7 mouse cellular contexts compared by ENCODE assay signal in the genomic region with DNA sequence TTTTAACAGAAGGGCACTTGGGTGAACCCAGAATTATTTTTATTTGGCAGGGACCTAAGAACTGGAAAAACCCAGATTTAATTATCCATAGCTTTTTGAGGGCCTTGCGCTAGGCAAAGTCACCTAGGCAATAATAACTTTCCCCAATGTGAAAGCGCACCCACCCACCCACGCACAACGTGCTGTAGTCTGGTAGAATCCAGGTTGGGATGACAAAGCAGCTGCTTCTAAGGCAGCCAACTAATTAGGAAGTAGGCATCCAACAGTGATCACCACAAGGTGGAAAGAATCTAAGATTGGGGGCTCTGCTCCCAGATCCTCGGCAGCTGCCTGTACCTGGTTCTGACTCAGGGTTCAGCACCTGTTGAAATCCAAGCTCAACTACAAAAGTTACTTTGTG. TPM values are rescaled to one million over a fixed set of nuclear protein-coding genes. Genes with fewer than 3 reads are reported as not detected.
DNase-seq lines count a peak whose midpoint lies in the region; ATAC-seq lines count a peak whose summit lies in the region.

No protein-coding gene starts in this region.

- no peak overlapping the region for H3K9ac ChIP-seq in liver, embryonic 11.5 days (ENCODE audit: low read depth, low read length)
- peak overlapping the region; percentile 98; the same call in 1 of the 2 replicates for H3K9ac ChIP-seq in forebrain, embryonic 16.5 days (replicated peaks; ENCODE audit: low read depth, low read length)
- no peak overlapping the region for H3K9ac ChIP-seq in limb, embryonic 13.5 days

- no peaks in the 10 kb centered on the region for H3K36me3 ChIP-seq in liver, embryonic 11.5 days (ENCODE audit: control insufficient read depth, insufficient read depth, low read length)
- H3K36me3 ChIP-seq in forebrain, embryonic 16.5 days (ENCODE audit: control insufficient read depth, insufficient read depth) = no peaks in the 10 kb centered on the region
- no peaks in the 10 kb centered on the region for H3K36me3 ChIP-seq in limb, embryonic 13.5 days

- peak overlapping the region; percentile 63 for H3K4me2 ChIP-seq in liver, embryonic 11.5 days
- H3K4me2 ChIP-seq in forebrain, embryonic 16.5 days (ENCODE audit: low read length) = peak overlapping the region; percentile 90
- H3K4me2 ChIP-seq in limb, embryonic 13.5 days (replicated peaks) = peak overlapping the region; percentile 75

- peak overlapping the region; percentile 96; the same call in 1 of the 2 replicates for H3K4me3 ChIP-seq in liver, embryonic 11.5 days (ENCODE audit: low read depth, low read length)
- H3K4me3 ChIP-seq in forebrain, embryonic 16.5 days (replicated peaks; ENCODE audit: low read length) = peak overlapping the region; percentile 95
- H3K4me3 ChIP-seq in limb, embryonic 13.5 days = peak overlapping the region; percentile 94

- ATAC-seq in liver, embryonic 11.5 days (replicated peaks; ENCODE audit: low FRiP score) = no peak
- ATAC-seq in forebrain, embryonic 16.5 days = no peak
- no peak for ATAC-seq in limb, embryonic 13.5 days (ENCODE audit: low FRiP score, low read depth)

- WGBS in liver, embryonic 11.5 days = 56% methylated on average over 5 of the region's 5 CpGs
- WGBS in forebrain, embryonic 16.5 days = 28% methylated on average over 5 of the region's 5 CpGs
- WGBS in limb, embryonic 13.5 days = 41% methylated on average over 5 of the region's 5 CpGs

- H3K4me1 ChIP-seq in liver, embryonic 11.5 days (replicated peaks; ENCODE audit: control insufficient read depth, insufficient read depth, low read length) = peaks cover 7% of the 10 kb centered on the region
- H3K4me1 ChIP-seq in forebrain, embryonic 16.5 days (replicated peaks; ENCODE audit: control insufficient read depth, insufficient read depth, low read length) = peaks cover 16% of the 10 kb centered on the region
- peaks cover 22% of the 10 kb centered on the region for H3K4me1 ChIP-seq in limb, embryonic 13.5 days

- H3K27ac ChIP-seq in liver, embryonic 11.5 days (ENCODE audit: low read depth, low read length) = no peak overlapping the region
- no peak overlapping the region for H3K27ac ChIP-seq in forebrain, embryonic 16.5 days (ENCODE audit: low read length)
- no peak overlapping the region for H3K27ac ChIP-seq in limb, embryonic 13.5 days

- H3K9me3 ChIP-seq in liver, embryonic 11.5 days (ENCODE audit: control insufficient read depth, low read length) = no peaks in the 10 kb centered on the region
- H3K9me3 ChIP-seq in forebrain, embryonic 16.5 days (ENCODE audit: control insufficient read depth, low read length) = no peaks in the 10 kb centered on the region
- H3K9me3 ChIP-seq in limb, embryonic 13.5 days = no peaks in the 10 kb centered on the region

- no peak for DNase-seq in liver, embryonic 11.5 days (ENCODE audit: low spot score)
- DNase-seq in liver = no peak
- peak; percentile 50 for DNase-seq in right cerebral cortex, postnatal 25 days
- DNase-seq in urinary bladder, postnatal 4 days (ENCODE audit: low spot score in 2 of 2) = no peak
- no peak for DNase-seq in natural killer cell, adult 2 months (ENCODE audit: low spot score in 2 of 2)

- H3K27me3 ChIP-seq in liver, embryonic 11.5 days (replicated peaks; ENCODE audit: control insufficient read depth, insufficient read depth, low read length) = no peaks in the 10 kb centered on the region
- no peaks in the 10 kb centered on the region for H3K27me3 ChIP-seq in forebrain, embryonic 16.5 days (replicated peaks; ENCODE audit: control insufficient read depth, insufficient read depth, low read length)
- no peaks in the 10 kb centered on the region for H3K27me3 ChIP-seq in limb, embryonic 13.5 days

RNA-seq across cellular contexts. Expression of gene Scamp1, which starts 0.5 kb away (rescaled TPM):
- polyA plus RNA-seq in liver, embryonic 11.5 days (2014; fragmentation: Nextera tagmentation; extraction: Ambion mirVana) = 16.7 and 20.2 TPM in 2 replicates
- polyA plus RNA-seq in forebrain, embryonic 16.5 days (2015; fragmentation: Nextera tagmentation; extraction: Ambion mirVana) = 120 and 132 TPM in 2 replicates
- polyA plus RNA-seq in limb, embryonic 13.5 days (2015; fragmentation: Nextera tagmentation; extraction: Ambion mirVana) = 32.9 and 33.2 TPM in 2 replicates
